In genomic region chr7:116857744-116858143, GRCm38 (mm10) we compare ENCODE assay signal across 10 mouse cellular contexts.
"Had no signal": no experiment of that assay in that cellular context is flagged by ENCODE, and none has a peak within 500 bp of the region (broad histone marks: within the 10 kb centered on the region; RNA-seq: fewer than 3 reads in every experiment).

No protein-coding gene starts in this region.

- DNase-seq: left cerebral cortex, postnatal 4 days; lung, adult 18-20 months; retina, postnatal 1 day; thymus, postnatal 36 days had no signal

- ATAC-seq: intestine, embryonic 16.5 days; midbrain, embryonic 16.5 days had no signal

- H3K36me3 ChIP-seq: limb, embryonic 13.5 days; midbrain, embryonic 12.5 days; neural tube, embryonic 13.5 days had no signal

- H3K4me3 ChIP-seq: limb, embryonic 13.5 days; midbrain, embryonic 12.5 days; neural tube, embryonic 13.5 days had no signal

- H3K9me3 ChIP-seq: limb, embryonic 13.5 days; midbrain, embryonic 12.5 days; neural tube, embryonic 13.5 days had no signal

- H3K9ac ChIP-seq: limb, embryonic 13.5 days; liver, embryonic 14.5 days; midbrain, embryonic 12.5 days; neural tube, embryonic 13.5 days had no signal

- H3K27me3 ChIP-seq: limb, embryonic 13.5 days; midbrain, embryonic 12.5 days; neural tube, embryonic 13.5 days had no signal

- H3K27ac ChIP-seq: limb, embryonic 13.5 days; liver, embryonic 14.5 days; midbrain, embryonic 12.5 days; neural tube, embryonic 13.5 days had no signal

- H3K4me2 ChIP-seq: limb, embryonic 13.5 days; midbrain, embryonic 12.5 days; neural tube, embryonic 13.5 days had no signal

- H3K4me1 ChIP-seq: midbrain, embryonic 12.5 days; neural tube, embryonic 13.5 days had no signal
